Comparison of ENCODE assay signal across 8 mouse cellular contexts in genomic region chr2:3118969-3119368, GRCm38 (mm10). TPM values are rescaled to one million over a fixed set of nuclear protein-coding genes. Genes with fewer than 3 reads are reported as not detected.
DNase-seq lines count a peak whose midpoint lies in the region; ATAC-seq lines count a peak whose summit lies in the region.

No protein-coding gene starts in this region.

- H3K27me3 ChIP-seq in heart, embryonic 15.5 days, result no peaks in the 10 kb centered on the region
- H3K27me3 ChIP-seq in midbrain, embryonic 11.5 days (ENCODE audit: control insufficient read depth, insufficient read depth, low read length), result no peaks in the 10 kb centered on the region

- 2% methylated on average over 14 of the region's 16 CpGs for WGBS in heart, embryonic 15.5 days
- WGBS in midbrain, embryonic 11.5 days, result 0% methylated on average over 14 of the region's 16 CpGs

- H3K4me3 ChIP-seq in heart, embryonic 15.5 days, result peak overlapping the region; percentile 94
- H3K4me3 ChIP-seq in midbrain, embryonic 11.5 days (ENCODE audit: low read depth, low read length), result peak overlapping the region; percentile 87

- peak overlapping the region; percentile 89 for H3K27ac ChIP-seq in heart, embryonic 15.5 days
- H3K27ac ChIP-seq in midbrain, embryonic 11.5 days (ENCODE audit: low read depth, low read length), result peak overlapping the region; percentile 84

- H3K9me3 ChIP-seq in heart, embryonic 15.5 days (replicated peaks), result no peaks in the 10 kb centered on the region
- no peaks in the 10 kb centered on the region for H3K9me3 ChIP-seq in midbrain, embryonic 11.5 days (ENCODE audit: control insufficient read depth, low read length)

- peak; percentile 56 for ATAC-seq in heart, embryonic 15.5 days (replicated peaks; ENCODE audit: insufficient number of reproducible peaks, insufficient read depth, low FRiP score, low read depth)
- ATAC-seq in midbrain, embryonic 11.5 days (ENCODE audit: low FRiP score), result peak; percentile 42
- no peak for ATAC-seq in megakaryocyte progenitor cell, adult 5-6 weeks (replicated peaks; ENCODE audit: poor library complexity)

- peak overlapping the region; percentile 75 for H3K4me2 ChIP-seq in heart, embryonic 15.5 days
- peak overlapping the region; percentile 48 for H3K4me2 ChIP-seq in midbrain, embryonic 11.5 days

- peak overlapping the region; percentile 89 for H3K9ac ChIP-seq in heart, embryonic 15.5 days
- H3K9ac ChIP-seq in midbrain, embryonic 11.5 days (ENCODE audit: low read length), result peak overlapping the region; percentile 93

- peak; percentile 36 for DNase-seq in kidney, postnatal 10 days
- no peak for DNase-seq in kidney, adult 11 months
- peak; percentile 34 for DNase-seq in cerebellum, adult 9-11 months
- no peak for DNase-seq in midbrain, embryonic 11.5 days (ENCODE audit: low spot score, missing footprints)
- DNase-seq in layer of hippocampus, postnatal 36 days, result no peak
- no peak for DNase-seq in lung, postnatal 25 days (ENCODE audit: low spot score)

- H3K36me3 ChIP-seq in heart, embryonic 15.5 days, result no peaks in the 10 kb centered on the region
- no peaks in the 10 kb centered on the region for H3K36me3 ChIP-seq in midbrain, embryonic 11.5 days (ENCODE audit: control insufficient read depth, insufficient read depth, low read length)

- peaks cover 18% of the 10 kb centered on the region for H3K4me1 ChIP-seq in heart, embryonic 15.5 days (replicated peaks)
- H3K4me1 ChIP-seq in midbrain, embryonic 11.5 days (ENCODE audit: control insufficient read depth, insufficient read depth, low read length), result peaks cover 9% of the 10 kb centered on the region

RNA-seq across cellular contexts. Expression of gene Fam171a1, which starts 4.9 kb away (rescaled TPM):
- polyA plus RNA-seq in heart, embryonic 15.5 days (2015; fragmentation: Nextera tagmentation; extraction: Ambion mirVana), result 21.8 and 27.0 TPM in 2 replicates
- polyA plus RNA-seq in midbrain, embryonic 11.5 days (2014; fragmentation: Nextera tagmentation; extraction: Ambion mirVana), result 45.8 and 47.3 TPM in 2 replicates
- total RNA-seq in megakaryocyte progenitor cell, adult 5-6 weeks (2015), result 3.7 and 5.5 TPM in 2 replicates
- 2.4 and 3.2 TPM in 2 replicates for total RNA-seq in megakaryocyte progenitor cell, adult 5-6 weeks (2017)
- 10 to 100 TPM; 73.5 to 73.7 TPM for total RNA-seq in layer of hippocampus, postnatal 36 days (2021)

Comparison
In these comparisons a context has a peak if more than half of its experiments do, and no peak if none do; other contexts are left out.
1. DNase-seq: peak in kidney, postnatal 10 days (single experiment) and cerebellum, adult 9-11 months (single experiment); none in kidney, adult 11 months (single experiment), midbrain, embryonic 11.5 days (single experiment), layer of hippocampus, postnatal 36 days (0 of 2) and lung, postnatal 25 days (single experiment).
2. RNA of gene Fam171a1, which starts 4.9 kb away (total RNA-seq): 73.5 to 73.7 TPM in layer of hippocampus, postnatal 36 days; 2.4 to 5.5 TPM in megakaryocyte progenitor cell, adult 5-6 weeks; every median in the first group is over 10 times any median in the second.